Mouse (Mus musculus) frontal cortex, postnatal 14 days (tissue): ENCODE results near the gene Cpa3.

Experiments
- DNase-seq, 2 experiments: peaks; one replicate each; pipeline ENCODE4 v3.0.0; 2022; ENCODE audit warnings: low spot score in 2 of 2

The Cpa3 gene

GRCm38 (mm10) chr3:20242050-20242449, at the start of gene Cpa3:
Gene Cpa3, minus strand, starts transcription at chr3:20242181.
- DNase-seq: no peak

- DNase-seq: no peak
Measured at GRCm38 (mm10) chr3:20291370-20291769, 49.4 kb upstream of the Cpa3 start.

- DNase-seq: no peak
Measured at GRCm38 (mm10) chr3:20288761-20289160, 46.8 kb upstream of the Cpa3 start.

GRCm38 (mm10) chr3:20281796-20282195, 39.8 kb upstream of the Cpa3 start:
- DNase-seq: no peak

GRCm38 (mm10) chr3:20275633-20276032, 33.7 kb upstream of the Cpa3 start, which contains the start of gene Cpb1:
Gene Cpb1, minus strand, starts transcription at chr3:20275733.
- no peak for DNase-seq

GRCm38 (mm10) chr3:20254566-20255479, 12.8 kb upstream of the Cpa3 start:
- DNase-seq: no peak

GRCm38 (mm10) chr3:20243913-20244312, 1.9 kb upstream of the Cpa3 start:
- no peak for DNase-seq

- no peak for DNase-seq
Measured at GRCm38 (mm10) chr3:20239741-20240140, 2.2 kb downstream of the Cpa3 start.

- DNase-seq: no peak
Measured at GRCm38 (mm10) chr3:20236965-20237364, 5.0 kb downstream of the Cpa3 start.

GRCm38 (mm10) chr3:20229027-20229426, 13.0 kb downstream of the Cpa3 start:
- no peak for DNase-seq

- DNase-seq: no peak
Measured at GRCm38 (mm10) chr3:20225429-20225828, 16.6 kb downstream of the Cpa3 start.

- DNase-seq: no peak
Measured at GRCm38 (mm10) chr3:20222926-20223698, 18.9 kb downstream of the Cpa3 start.

- DNase-seq: no peak
Measured at GRCm38 (mm10) chr3:20222136-20222535, 19.8 kb downstream of the Cpa3 start.

- DNase-seq: peak in 1 of 2 experiments; percentile 44
Measured at GRCm38 (mm10) chr3:20198869-20199268, 43.1 kb downstream of the Cpa3 start.

- DNase-seq: no peak
Measured at GRCm38 (mm10) chr3:20197878-20198277, 44.1 kb downstream of the Cpa3 start.

- no peak for DNase-seq
Measured at GRCm38 (mm10) chr3:20188976-20189675, 52.9 kb downstream of the Cpa3 start.

GRCm38 (mm10) chr3:20172394-20172793, 69.6 kb downstream of the Cpa3 start:
- DNase-seq: no peak

GRCm38 (mm10) chr3:20167487-20167886, 74.5 kb downstream of the Cpa3 start:
- no peak for DNase-seq
